10 mouse cellular contexts compared by ENCODE assay signal in genomic region chr19:38901146-38902135, GRCm38 (mm10). TPM values are rescaled to one million over a fixed set of nuclear protein-coding genes. Genes with fewer than 3 reads are reported as not detected.
DNase-seq lines count a peak whose midpoint lies in the region; TF ChIP-seq lines count a peak whose summit lies in the region.
"Had no signal": no experiment of that assay in that cellular context is flagged by ENCODE, and none has a peak within 500 bp of the region (broad histone marks: within the 10 kb centered on the region; RNA-seq: fewer than 3 reads in every experiment).

No protein-coding gene starts in this region.

- H3K27me3 ChIP-seq in thymus, adult 2 months (ENCODE audit: control insufficient read depth, insufficient read depth, low read length): no peaks in the 10 kb centered on the region

- WGBS in thymus, adult 2 months: 91% methylated on average over 12 of the region's 12 CpGs

- H3K36me3 ChIP-seq in thymus, adult 2 months (ENCODE audit: control insufficient read depth, insufficient read depth, low read length): no peaks in the 10 kb centered on the region

- DNase-seq in adrenal gland, postnatal 25 days: peak; percentile 3
- no peak for DNase-seq in adrenal gland, adult 8-10 months
- DNase-seq in kidney, adult 9 months: peak; percentile 3
- no peak for DNase-seq in kidney, adult 18-20 months
- DNase-seq in right cerebral cortex, postnatal 14 days: peak; percentile 20
- DNase-seq in right cerebral cortex, postnatal 36 days (ENCODE audit: low spot score in 2 of 2): no peak
- DNase-seq in c-Kit-positive CD71-positive TER-119-positive erythroid progenitor cells, embryonic 14.5 days (ENCODE audit: low spot score): no peak
- DNase-seq in thymus, adult 2 months: no peak
- DNase-seq: adrenal gland, postnatal 14 days; thymus, postnatal 36 days had no signal

- no peaks in the 10 kb centered on the region for H3K4me1 ChIP-seq in thymus, adult 2 months (replicated peaks; ENCODE audit: control insufficient read depth, insufficient read depth, low read length)

- no peak overlapping the region for H3K4me3 ChIP-seq in thymus, adult 2 months (ENCODE audit: control insufficient read depth, insufficient read depth, low read length)

- TF ChIP-seq CTCF in thymus, adult 2 months (IDR thresholded peaks at IDR 0.05; ENCODE audit: borderline replicate concordance, control insufficient read depth, extremely low read depth, insufficient read depth, low read length, poor library complexity): no peak

- TF ChIP-seq POLR2A in thymus, adult 2 months (IDR thresholded peaks at IDR 0.05; ENCODE audit: control insufficient read depth, extremely low read depth, insufficient read depth, low read length, poor library complexity): no peak

- no peak overlapping the region for H3K27ac ChIP-seq in thymus, adult 2 months (ENCODE audit: control insufficient read depth, insufficient read depth, low read length)

RNA-seq across cellular contexts. Expression of gene Hells, which starts 29.3 kb away (rescaled TPM):
- 9.9 and 15.0 TPM in 2 replicates for total RNA-seq in adrenal gland, postnatal 25 days (2021)
- 1 to 10 TPM; 3.0 to 4.5 (median 4.3) TPM for total RNA-seq in adrenal gland, adult 8-10 months (2022)
- 4.8 and 5.6 TPM in 2 replicates for polyA plus RNA-seq in thymus, adult 2 months (2012; rRNA removed)

Comparison
In these comparisons a context has a peak if more than half of its experiments do, and no peak if none do; other contexts are left out.
1. DNase-seq: peak in adrenal gland, postnatal 25 days (single experiment), kidney, adult 9 months (single experiment) and right cerebral cortex, postnatal 14 days (single experiment); none in adrenal gland, adult 8-10 months (single experiment), kidney, adult 18-20 months (single experiment), right cerebral cortex, postnatal 36 days (0 of 2), c-Kit-positive CD71-positive TER-119-positive erythroid progenitor cells, embryonic 14.5 days (single experiment) and thymus, adult 2 months (single experiment).